Mouse (Mus musculus) lung, embryonic 16.5 days (tissue): ENCODE measurements around the gene Gng12. TPM values are rescaled to one million over a fixed set of nuclear protein-coding genes. Genes with fewer than 3 reads are reported as not detected.

Experiments
- ATAC-seq: fragments of 200-750 bp; cut with Nextera tagmentation; 2 replicates; pipeline ENCODE4 v1.8.0; 2017; ENCODE audit warnings: low read depth, mild to moderate bottlenecking, moderate library complexity
- H3K27ac ChIP-seq: fragments of 300-500 bp; sonication (generic); 2 replicates; pipeline ENCODE4 v1.5.1; 2014; ENCODE audit warnings: mild to moderate bottlenecking, control low read depth, low read length
- H3K27me3 ChIP-seq: fragments of 300-500 bp; sonication (generic); 2 replicates; pipeline ENCODE4 v1.6.1; 2014; ENCODE audit warnings: low read depth, low read length, mixed read lengths; ENCODE audit not compliant: control insufficient read depth, insufficient read depth
- H3K36me3 ChIP-seq: fragments of 300-500 bp; sonication (generic); 2 replicates; pipeline ENCODE4 v1.6.1; 2014; ENCODE audit warnings: low read length; ENCODE audit not compliant: control insufficient read depth, insufficient read depth
- H3K4me1 ChIP-seq: fragments of 300-500 bp; sonication (generic); replicated peaks from 2 replicates; pipeline ENCODE4 v1.6.1; 2014; ENCODE audit warnings: low read length, mixed read lengths; ENCODE audit not compliant: control insufficient read depth, insufficient read depth
- H3K4me2 ChIP-seq: fragments of 300-500 bp; sonication (generic); 2 replicates; pipeline ENCODE4 v1.6.1; 2014; ENCODE audit warnings: low read depth, low read length, control low read depth
- H3K4me3 ChIP-seq: fragments of 300-500 bp; sonication (generic); 2 replicates; pipeline ENCODE4 v1.5.1; 2014; ENCODE audit warnings: mild to moderate bottlenecking, low read length, control low read depth
- H3K9ac ChIP-seq: fragments of 300-500 bp; sonication (generic); 2 replicates; pipeline ENCODE4 v1.6.1; 2014; ENCODE audit warnings: low read length, control low read depth
- H3K9me3 ChIP-seq: fragments of 300-500 bp; sonication (generic); 2 replicates; pipeline ENCODE4 v1.6.1; 2016; ENCODE audit warnings: low read length; ENCODE audit not compliant: control insufficient read depth
- WGBS: fragments of 180-500 bp; shearing (Covaris S2); extraction: QIAGEN DNeasy Blood & Tissue Kit; methylation state at CpG from one replicate; pipeline ENCODE4 v1.1.7; 2014; 5-methylcytosine and 5-hydroxymethylcytosine counted together
- polyA plus RNA-seq: library from polyadenylated mRNA; unstranded; fragments of >200 nt; fragmentation: Nextera tagmentation; extraction: Ambion mirVana; gene quantifications from 2 replicates; pipeline ENCODE4 v1.2.1, GENCODE M21; 2015

Gene Gng12
- polyA plus RNA-seq, 1 experiment from 2014 or later, result 96.4 TPM

GRCm38 (mm10) chr6:67040904-67041410 is 144.8 kb downstream of the Gng12 start:
- no peak overlapping the region for H3K4me3 ChIP-seq
- 56% methylated on average over 4 of the region's 4 CpGs for WGBS
- H3K27me3 ChIP-seq, result no peaks in the 10 kb centered on the region
- no peak for ATAC-seq
- H3K27ac ChIP-seq, result no peak overlapping the region
- no peaks in the 10 kb centered on the region for H3K36me3 ChIP-seq
- H3K9me3 ChIP-seq, result no peaks in the 10 kb centered on the region
- no peak overlapping the region for H3K4me2 ChIP-seq
- H3K9ac ChIP-seq, result no peak overlapping the region
- H3K4me1 ChIP-seq, result peaks cover 4% of the 10 kb centered on the region

GRCm38 (mm10) chr6:67045424-67045823 is 149.2 kb downstream of the Gng12 start:
- no peaks in the 10 kb centered on the region for H3K36me3 ChIP-seq
- H3K4me1 ChIP-seq, result peaks cover 7% of the 10 kb centered on the region
- H3K27ac ChIP-seq, result no peak overlapping the region
- no peaks in the 10 kb centered on the region for H3K9me3 ChIP-seq
- H3K27me3 ChIP-seq, result no peaks in the 10 kb centered on the region
- H3K4me3 ChIP-seq, result no peak overlapping the region
- WGBS, result 71% methylated on average over 3 of the region's 3 CpGs
- no peak for ATAC-seq
- H3K9ac ChIP-seq, result no peak overlapping the region
- H3K4me2 ChIP-seq, result no peak overlapping the region

- no peak for ATAC-seq
- no peak overlapping the region for H3K4me3 ChIP-seq
- H3K36me3 ChIP-seq, result no peaks in the 10 kb centered on the region
- 60% methylated on average over 3 of the region's 3 CpGs for WGBS
- H3K4me2 ChIP-seq, result no peak overlapping the region
- H3K4me1 ChIP-seq, result peaks cover 7% of the 10 kb centered on the region
- H3K9me3 ChIP-seq, result no peaks in the 10 kb centered on the region
- no peaks in the 10 kb centered on the region for H3K27me3 ChIP-seq
- no peak overlapping the region for H3K27ac ChIP-seq
- H3K9ac ChIP-seq, result no peak overlapping the region
Measured at GRCm38 (mm10) chr6:67046937-67047336, 150.7 kb downstream of the Gng12 start.

- Histone ChIP-seq H3K27ac (no peak overlapping the region), H3K9ac (no peak overlapping the region), H3K4me2 (no peak overlapping the region), H3K4me1 (peaks cover 7% of the 10 kb centered on the region), H3K9me3 (no peaks in the 10 kb centered on the region), H3K27me3 (no peaks in the 10 kb centered on the region), H3K4me3 (no peak overlapping the region), H3K36me3 (no peaks in the 10 kb centered on the region)
- no peak for ATAC-seq
- 75% methylated on average over 3 of the region's 3 CpGs for WGBS
Measured at GRCm38 (mm10) chr6:67048052-67048691, 152.0 kb downstream of the Gng12 start.

GRCm38 (mm10) chr6:67048880-67049694 is 152.9 kb downstream of the Gng12 start:
- H3K9ac ChIP-seq, result no peak overlapping the region
- peak overlapping the region; percentile 64 for H3K27ac ChIP-seq
- ATAC-seq, result peak; percentile 93
- no peaks in the 10 kb centered on the region for H3K27me3 ChIP-seq
- no peaks in the 10 kb centered on the region for H3K9me3 ChIP-seq
- 25% methylated on average over 7 of the region's 7 CpGs for WGBS
- no peaks in the 10 kb centered on the region for H3K36me3 ChIP-seq
- peaks cover 7% of the 10 kb centered on the region for H3K4me1 ChIP-seq
- no peak overlapping the region for H3K4me3 ChIP-seq
- H3K4me2 ChIP-seq, result no peak overlapping the region

GRCm38 (mm10) chr6:67049695-67050038 is 153.5 kb downstream of the Gng12 start:
- no peak overlapping the region for H3K9ac ChIP-seq
- H3K4me2 ChIP-seq, result no peak overlapping the region
- peaks cover 7% of the 10 kb centered on the region for H3K4me1 ChIP-seq
- H3K27ac ChIP-seq, result peak overlapping the region; percentile 64
- no peak overlapping the region for H3K4me3 ChIP-seq
- H3K36me3 ChIP-seq, result no peaks in the 10 kb centered on the region
- no peaks in the 10 kb centered on the region for H3K9me3 ChIP-seq
- WGBS, result 36% methylated on average over 2 of the region's 2 CpGs
- no peaks in the 10 kb centered on the region for H3K27me3 ChIP-seq
- ATAC-seq, result no peak; the same call in 1 of the 2 replicates

GRCm38 (mm10) chr6:67050063-67050462 is 153.9 kb downstream of the Gng12 start:
- no peak overlapping the region for H3K27ac ChIP-seq
- 42% methylated on average over 1 of the region's 1 CpGs for WGBS
- no peak overlapping the region for H3K4me3 ChIP-seq
- peaks cover 7% of the 10 kb centered on the region for H3K4me1 ChIP-seq
- no peaks in the 10 kb centered on the region for H3K9me3 ChIP-seq
- no peak overlapping the region for H3K4me2 ChIP-seq
- no peak overlapping the region for H3K9ac ChIP-seq
- no peaks in the 10 kb centered on the region for H3K27me3 ChIP-seq
- no peak for ATAC-seq
- H3K36me3 ChIP-seq, result no peaks in the 10 kb centered on the region

GRCm38 (mm10) chr6:67056108-67056888 is 160.1 kb downstream of the Gng12 start:
- 48% methylated on average over 15 of the region's 15 CpGs for WGBS
- H3K27ac ChIP-seq, result no peak overlapping the region

More at GRCm38 (mm10) chr6:67056108-67056888, 160.1 kb downstream of the Gng12 start:
- Histone ChIP-seq H3K9ac (no peak overlapping the region), H3K4me3 (no peak overlapping the region), H3K27me3 (no peaks in the 10 kb centered on the region), H3K4me2 (no peak overlapping the region), H3K4me1 (peaks cover 3% of the 10 kb centered on the region; the same call in 1 of the 2 replicates), H3K9me3 (no peaks in the 10 kb centered on the region), H3K36me3 (no peaks in the 10 kb centered on the region)
- ATAC-seq, result no peak
